Mouse (Mus musculus): ENCODE results near the gene Slc25a45. TPM values are rescaled to one million over a fixed set of nuclear protein-coding genes. Genes with fewer than 3 reads are reported as not detected.
A peak's percentile ranks its signal among the peaks of the same experiment; 100 is the strongest.

Gene Slc25a45
- total and polyA plus RNA-seq, 2 experiments from 2014 or later, result 2.2 to 2.9 TPM

- peaks cover 19% of the 10 kb centered on the region for H3K4me1 ChIP-seq (ENCODE audit: insufficient read depth)
- H3K4me3 ChIP-seq (ENCODE audit: low read depth, low read length), result peak within 1 kb of the TSS; percentile 93
- H3K4me2 ChIP-seq (ENCODE audit: low read depth), result peak within 1 kb of the TSS; percentile 90
- peak within 1 kb of the TSS; percentile 77 for H3K9ac ChIP-seq
- DNase-seq (no peak), ATAC-seq (no peak)
- peak within 1 kb of the TSS; percentile 83 for H3K27ac ChIP-seq (ENCODE audit: low read depth, low read length)
- no peaks in the 10 kb centered on the region for H3K27me3 ChIP-seq (ENCODE audit: insufficient read depth, low read length)
- no peaks in the 10 kb centered on the region for H3K9me3 ChIP-seq (ENCODE audit: low read length)
- H3K36me3 ChIP-seq (ENCODE audit: insufficient read depth), result peaks cover 10% of the 10 kb centered on the region
- WGBS, result 21% methylated on average over 13 of the region's 13 CpGs
- 0 out of 2 replicates have a peak, but pooled peaks have one; percentile 1 for TF ChIP-seq CTCF (IDR thresholded peaks at IDR 0.05; ENCODE audit: low read depth)
Observed at GRCm38 (mm10) chr19:5913007-5913719, 35.6 kb downstream of the Slc25a45 start, which contains the start of gene Dpf2. Dpf2 (minus strand) TSS chr19:5913010.

- 19% methylated on average over 9 of the region's 9 CpGs for WGBS
Observed at GRCm38 (mm10) chr19:5921715-5922114, 44.1 kb downstream of the Slc25a45 start.

GRCm38 (mm10) chr19:5922119-5922942 is 44.7 kb downstream of the Slc25a45 start:
- Histone ChIP-seq H3K4me2 (ENCODE audit: low read depth) (0 out of 2 replicates have a peak overlapping the region, but pooled peaks have one; percentile 2), H3K27ac (ENCODE audit: low read depth, low read length) (no peak overlapping the region), H3K36me3 (ENCODE audit: insufficient read depth) (peaks cover 12% of the 10 kb centered on the region), H3K9ac (peak overlapping the region; percentile 14; the same call in 1 of the 2 replicates), H3K4me1 (ENCODE audit: insufficient read depth) (0 out of 2 replicates have a peak, but pooled peaks cover 3% of the 10 kb centered on the region), H3K9me3 (ENCODE audit: low read length) (no peaks in the 10 kb centered on the region), H3K4me3 (ENCODE audit: low read depth, low read length) (no peak overlapping the region), H3K27me3 (ENCODE audit: insufficient read depth, low read length) (no peaks in the 10 kb centered on the region)
- 78% methylated on average over 15 of the region's 15 CpGs for WGBS
- TF ChIP-seq CTCF (IDR thresholded peaks at IDR 0.05; ENCODE audit: low read depth), result no peak
- ATAC-seq (no peak), DNase-seq (no peak)

More at GRCm38 (mm10) chr19:5921715-5922114, 44.1 kb downstream of the Slc25a45 start:
- Histone ChIP-seq H3K9ac (peak overlapping the region; percentile 14; the same call in 1 of the 2 replicates), H3K4me1 (ENCODE audit: insufficient read depth) (0 out of 2 replicates have a peak, but pooled peaks cover 3% of the 10 kb centered on the region), H3K27me3 (ENCODE audit: insufficient read depth, low read length) (no peaks in the 10 kb centered on the region), H3K4me2 (ENCODE audit: low read depth) (0 out of 2 replicates have a peak overlapping the region, but pooled peaks have one; percentile 2), H3K4me3 (ENCODE audit: low read depth, low read length) (no peak overlapping the region), H3K36me3 (ENCODE audit: insufficient read depth) (peaks cover 15% of the 10 kb centered on the region), H3K27ac (ENCODE audit: low read depth, low read length) (no peak overlapping the region), H3K9me3 (ENCODE audit: low read length) (no peaks in the 10 kb centered on the region)
- DNase-seq (no peak), ATAC-seq (no peak)
- no peak for TF ChIP-seq CTCF (IDR thresholded peaks at IDR 0.05; ENCODE audit: low read depth)

DNA sequence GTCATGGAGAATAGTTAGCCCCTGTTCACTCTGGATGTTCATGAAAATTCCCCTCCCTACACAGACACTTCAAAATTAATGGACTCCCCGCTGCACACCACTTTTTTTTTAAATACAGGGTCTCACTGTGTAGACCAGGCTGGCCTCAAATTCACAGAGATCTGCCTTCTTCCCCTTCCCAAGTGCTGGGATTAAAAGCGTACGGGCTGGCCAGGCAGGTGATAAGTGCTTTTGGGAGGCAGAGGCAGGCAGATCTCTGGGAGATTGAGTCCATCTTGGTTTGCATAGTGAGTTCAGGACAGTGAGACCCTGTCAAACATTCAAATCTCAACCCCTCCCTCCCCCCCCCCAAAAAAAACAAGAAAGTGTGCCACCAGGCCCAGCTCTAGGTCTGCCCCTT is 45.4 kb downstream of the Slc25a45 start:
- H3K4me3 ChIP-seq (ENCODE audit: low read depth, low read length), result no peak overlapping the region
- H3K36me3 ChIP-seq (ENCODE audit: insufficient read depth), result peaks cover 7% of the 10 kb centered on the region
- H3K9ac ChIP-seq, result no peak overlapping the region
- no peaks in the 10 kb centered on the region for H3K27me3 ChIP-seq (ENCODE audit: insufficient read depth, low read length)
- no peak for TF ChIP-seq CTCF (IDR thresholded peaks at IDR 0.05; ENCODE audit: low read depth)
- H3K27ac ChIP-seq (ENCODE audit: low read depth, low read length), result no peak overlapping the region
- no peak for ATAC-seq
- no peak overlapping the region for H3K4me2 ChIP-seq (ENCODE audit: low read depth)
- WGBS, result 92% methylated on average over 3 of the region's 3 CpGs
- H3K9me3 ChIP-seq (ENCODE audit: low read length), result no peaks in the 10 kb centered on the region
- DNase-seq, result no peak
- 0 out of 2 replicates have a peak, but pooled peaks cover 3% of the 10 kb centered on the region for H3K4me1 ChIP-seq (ENCODE audit: insufficient read depth)

DNA sequence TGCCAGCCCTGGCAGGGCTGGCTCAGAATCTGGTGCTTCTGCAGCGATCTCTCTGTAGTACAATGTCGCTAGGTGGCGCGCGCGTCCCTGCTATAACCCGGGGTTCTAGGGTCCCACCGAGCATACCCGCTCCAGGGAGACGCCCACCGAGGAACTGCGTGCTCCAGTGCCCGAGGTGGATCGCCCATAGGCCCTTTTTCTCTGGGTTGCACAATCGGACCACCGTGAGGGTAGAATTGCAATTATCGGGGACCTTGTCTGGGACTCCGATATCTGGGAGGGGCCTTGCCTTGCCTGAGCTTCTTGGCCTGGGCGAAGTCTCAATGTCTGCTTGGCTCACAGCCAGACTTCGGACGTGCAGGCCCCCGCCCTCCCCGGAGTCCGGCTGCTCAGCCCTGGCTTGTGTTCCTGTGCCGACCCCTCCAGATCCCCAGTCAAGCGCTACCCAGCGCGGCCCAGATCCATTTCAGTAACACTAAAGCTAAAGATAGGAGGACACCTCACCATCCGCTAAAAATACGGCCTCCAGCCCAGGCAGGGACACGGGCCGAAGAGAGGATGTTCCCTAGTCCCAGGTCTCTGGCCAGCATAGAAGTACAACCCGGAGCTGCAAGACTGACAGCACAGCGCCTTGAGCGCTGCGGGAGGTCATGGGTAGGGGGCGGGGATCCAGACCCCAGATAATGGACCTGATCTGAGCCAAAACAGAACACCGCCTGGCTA is 46.5 kb downstream of the Slc25a45 start:
- peak overlapping the region; percentile 60 for H3K4me3 ChIP-seq (ENCODE audit: low read depth, low read length)
- H3K9me3 ChIP-seq (ENCODE audit: low read length), result no peaks in the 10 kb centered on the region
- under 1% methylated on average over 38 of the region's 38 CpGs for WGBS
- H3K36me3 ChIP-seq (ENCODE audit: insufficient read depth), result no peaks in the 10 kb centered on the region
- H3K4me1 ChIP-seq (ENCODE audit: insufficient read depth), result 0 out of 2 replicates have a peak, but pooled peaks cover 3% of the 10 kb centered on the region
- TF ChIP-seq CTCF (IDR thresholded peaks at IDR 0.05; ENCODE audit: low read depth), result peak; percentile 86
- H3K9ac ChIP-seq, result peak overlapping the region; percentile 70
- ATAC-seq (peak; percentile 90), DNase-seq (peak; percentile 95)
- peak overlapping the region; percentile 94 for H3K4me2 ChIP-seq (ENCODE audit: low read depth)
- H3K27ac ChIP-seq (ENCODE audit: low read depth, low read length), result peak overlapping the region; percentile 60
- no peaks in the 10 kb centered on the region for H3K27me3 ChIP-seq (ENCODE audit: insufficient read depth, low read length)

- peak; percentile 95 for ATAC-seq
- DNase-seq, result peak; percentile 93
- WGBS, result 0% methylated on average over 18 of the region's 18 CpGs
- Histone ChIP-seq H3K27me3 (ENCODE audit: insufficient read depth, low read length) (no peaks in the 10 kb centered on the region), H3K4me2 (ENCODE audit: low read depth) (peak within 1 kb of the TSS; percentile 94), H3K4me1 (ENCODE audit: insufficient read depth) (0 out of 2 replicates have a peak, but pooled peaks cover 3% of the 10 kb centered on the region), H3K4me3 (ENCODE audit: low read depth, low read length) (peak within 1 kb of the TSS; percentile 60), H3K9me3 (ENCODE audit: low read length) (no peaks in the 10 kb centered on the region), H3K9ac (peak within 1 kb of the TSS; percentile 70), H3K27ac (ENCODE audit: low read depth, low read length) (peak within 1 kb of the TSS; percentile 60), H3K36me3 (ENCODE audit: insufficient read depth) (no peaks in the 10 kb centered on the region)
- TF ChIP-seq CTCF (IDR thresholded peaks at IDR 0.05; ENCODE audit: low read depth), result no peak
Observed at GRCm38 (mm10) chr19:5924713-5925093, 47.1 kb downstream of the Slc25a45 start, which contains the start of gene Cdc42ep2. Cdc42ep2 (minus strand) TSS chr19:5924816.
